Mouse (Mus musculus) frontal cortex, postnatal 10 days (tissue): ENCODE results near the gene Sult2a5.

Experiments
- DNase-seq, 2 experiments: peaks; one replicate each; pipeline ENCODE4 v3.0.0; 2022; ENCODE audit warnings: low spot score in 2 of 2, mixed read lengths in 1 of 2

Gene Sult2a5

GRCm38 (mm10) chr7:13623667-13624066 is at the start of gene Sult2a5:
TSS of gene Sult2a5 (plus strand) at chr7:13623967.
- DNase-seq: no peak
